Mouse (Mus musculus) cerebellum, postnatal 14 days (tissue): ENCODE measurements at regions not wholly inside any gene's neighbourhood (a gene's known extent, or its start where the extent isn't known, plus 50 kb on each side); places are given as distances from the start of the nearest gene placed in this dataset.

Source experiments
- DNase-seq, 2 experiments: peaks; one replicate each; pipeline ENCODE4 v3.0.0; 2021; ENCODE audit warnings: mixed read lengths in 2 of 2

DNA sequence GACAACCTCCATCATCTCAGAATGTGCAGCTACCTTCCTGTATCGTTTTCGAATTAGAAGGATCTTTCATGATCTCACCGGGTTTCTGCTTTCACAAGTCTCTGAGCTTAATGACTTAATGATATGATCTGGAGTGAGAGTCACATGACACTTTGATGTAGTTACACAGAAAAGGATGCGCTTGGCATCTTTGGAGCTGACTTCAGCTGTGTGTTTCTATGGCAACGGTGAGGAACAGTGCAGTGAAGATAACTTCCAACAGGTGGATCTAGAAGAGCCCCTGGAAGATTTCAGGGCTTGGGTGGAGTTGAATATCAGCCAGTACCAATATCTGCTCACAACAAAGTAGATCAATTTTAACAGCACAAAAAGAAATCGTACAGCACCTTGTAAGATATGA lies 449.1 kb upstream of the Adamts9 start:
- DNase-seq, result no peak

DNA sequence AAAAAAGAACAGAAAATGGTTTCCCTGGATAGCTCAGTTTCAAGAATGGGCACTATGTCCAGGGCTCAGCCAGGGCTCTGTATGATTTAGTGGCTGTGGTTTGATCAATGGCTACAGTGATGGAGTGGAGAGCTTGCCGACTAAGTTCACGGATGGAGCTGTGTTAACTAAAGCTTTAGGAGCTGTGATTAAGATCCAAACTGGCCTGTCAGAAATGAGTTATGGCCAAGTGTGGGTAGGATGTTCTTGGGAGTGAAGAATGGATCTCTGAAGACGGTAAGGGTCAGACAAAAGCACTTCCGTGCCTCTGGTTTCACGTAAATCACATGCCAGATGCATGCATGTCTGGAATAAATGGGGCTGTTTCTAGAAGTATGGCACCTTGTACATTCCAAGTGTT lies 447.9 kb upstream of the Adamts9 start:
- no peak for DNase-seq

DNA sequence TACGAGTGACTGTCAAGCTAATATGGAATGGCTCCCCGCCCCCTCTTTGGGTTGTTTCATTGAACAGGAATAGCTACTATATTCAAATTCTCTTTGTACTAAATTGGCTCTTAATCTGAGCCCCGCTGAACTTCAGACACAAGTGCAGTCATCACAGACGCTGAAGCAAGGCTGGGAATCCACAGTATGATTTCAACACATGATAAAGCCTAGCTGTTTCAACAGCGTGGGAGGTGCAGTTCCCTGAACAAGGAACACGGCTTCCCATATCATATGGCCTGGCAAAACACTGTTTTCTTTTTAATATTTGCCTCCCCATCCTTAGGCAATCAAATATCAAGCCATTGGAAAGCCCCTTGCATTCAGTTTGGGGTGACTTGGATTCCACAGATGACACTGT lies 428.0 kb upstream of the Adamts9 start:
- no peak for DNase-seq

- DNase-seq, result no peak
Observed at GRCm38 (mm10) chr6:93363846-93364245, 420.6 kb upstream of the Adamts9 start.

DNA sequence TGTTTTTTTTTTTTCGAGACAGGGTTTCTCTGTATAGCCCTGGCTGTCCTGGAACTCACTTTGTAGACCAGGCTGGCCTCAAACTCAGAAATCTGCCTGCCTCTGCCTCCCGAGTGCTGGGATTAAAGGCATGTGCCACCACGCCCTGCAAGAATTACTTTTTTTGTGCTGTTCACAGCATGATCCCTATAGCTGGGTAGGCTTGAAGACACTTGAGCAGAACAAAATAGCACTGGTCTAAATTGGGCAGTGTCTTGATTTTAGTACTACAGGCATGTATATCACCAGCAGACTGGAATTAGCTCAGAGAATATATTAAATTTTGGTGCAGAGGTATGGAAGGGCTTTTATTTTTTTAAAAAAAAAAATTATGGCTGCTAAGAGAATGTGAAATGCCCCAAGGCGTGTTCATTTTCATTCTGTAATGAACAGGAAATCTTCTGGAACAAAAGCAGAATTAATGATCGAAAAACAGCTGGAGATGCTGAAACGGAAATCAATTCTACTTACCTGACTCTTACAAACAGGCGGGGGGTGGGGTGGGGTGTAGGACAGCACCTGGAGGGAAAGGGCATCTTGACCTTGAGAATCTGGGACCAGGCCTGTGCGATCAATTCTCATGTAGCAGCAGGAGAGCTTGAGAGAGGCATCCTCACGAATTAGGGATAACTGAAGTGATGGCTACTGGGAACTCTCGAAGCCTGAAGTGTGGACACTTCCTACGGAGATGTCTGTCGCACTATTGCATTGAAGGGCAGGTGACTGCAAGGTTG lies 410.2 kb upstream of the Adamts9 start:
- DNase-seq, result no peak

GRCm38 (mm10) chr6:93349936-93350700 lies 406.8 kb upstream of the Adamts9 start:
- DNase-seq, result no peak

DNA sequence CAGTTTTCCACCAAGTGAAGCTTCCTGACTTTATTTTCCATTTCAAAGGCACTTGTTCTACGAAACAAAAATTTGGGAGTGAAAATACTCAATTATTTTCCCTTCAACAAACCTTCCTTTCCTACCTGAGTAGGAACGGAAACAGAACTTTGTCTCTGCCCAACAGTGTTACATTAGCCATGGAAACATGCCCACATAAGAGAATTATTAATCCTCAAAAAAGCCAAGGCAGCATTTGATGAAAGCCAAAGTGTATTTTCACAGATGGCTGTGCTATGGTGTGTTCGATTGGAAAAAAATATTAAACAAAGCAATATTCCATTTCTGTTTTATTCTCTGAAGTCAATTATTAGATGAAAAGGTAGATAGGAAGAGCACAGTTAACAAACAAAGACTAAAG lies 404.8 kb upstream of the Adamts9 start:
- no peak for DNase-seq

DNA sequence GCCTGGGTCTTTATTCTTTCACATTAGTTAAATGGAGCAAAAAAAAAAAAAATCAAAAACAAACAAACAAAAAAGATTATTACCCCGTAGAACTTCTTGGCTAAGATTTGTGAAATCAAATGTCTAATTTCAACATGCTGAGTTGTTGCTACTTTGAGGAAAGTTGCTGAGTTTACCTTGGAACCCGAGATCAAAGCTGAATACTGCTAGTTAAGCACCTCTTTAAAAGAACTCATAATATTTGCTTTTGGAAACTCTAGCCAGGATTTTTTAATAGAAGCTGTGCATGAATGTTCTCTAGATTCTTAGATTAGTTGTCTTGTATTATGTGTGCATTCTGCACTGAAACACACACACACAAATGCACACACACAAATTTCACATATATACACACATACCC lies 385.4 kb upstream of the Adamts9 start:
- no peak for DNase-seq

DNA sequence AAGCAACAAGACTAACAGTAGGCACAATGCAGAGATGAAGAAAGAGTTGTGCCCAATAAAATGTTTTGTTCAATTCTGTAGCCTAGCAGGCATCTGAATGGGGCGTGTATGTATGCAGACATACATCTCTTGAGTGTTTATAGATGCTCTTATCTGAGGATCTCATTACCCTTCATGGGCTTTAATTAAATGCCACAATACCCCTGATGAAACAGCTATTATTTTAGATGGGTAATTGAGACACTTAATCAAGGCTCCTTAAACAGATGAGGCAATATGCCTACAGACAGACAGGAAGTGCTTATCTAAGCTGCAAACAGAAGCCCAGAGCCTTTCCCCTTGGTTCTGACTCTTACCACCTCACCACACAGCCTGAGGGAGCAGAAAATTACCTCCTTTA lies 384.6 kb upstream of the Adamts9 start:
- DNase-seq, result no peak

- DNase-seq, result no peak
Observed at GRCm38 (mm10) chr6:93323881-93324280, 380.6 kb upstream of the Adamts9 start.

DNA sequence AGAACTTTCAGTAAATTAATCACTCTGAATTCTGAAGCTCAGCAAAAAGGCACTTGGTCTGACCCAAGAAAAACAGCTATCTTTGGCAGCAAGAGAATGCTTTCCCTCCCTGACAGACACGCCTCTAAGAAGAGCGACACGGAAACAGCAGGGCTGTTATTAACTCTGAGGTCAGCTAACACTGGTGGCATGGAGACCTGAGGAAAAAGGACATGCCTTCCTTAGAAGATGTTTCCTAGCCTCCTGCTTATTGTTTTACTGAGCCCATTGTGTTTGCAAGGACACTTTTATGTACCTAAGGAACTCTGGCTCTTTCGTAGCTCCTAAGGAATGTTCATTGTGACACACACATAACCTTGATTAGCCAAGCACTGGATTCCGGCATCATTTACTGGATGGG lies 371.3 kb upstream of the Adamts9 start:
- DNase-seq, result no peak

DNA sequence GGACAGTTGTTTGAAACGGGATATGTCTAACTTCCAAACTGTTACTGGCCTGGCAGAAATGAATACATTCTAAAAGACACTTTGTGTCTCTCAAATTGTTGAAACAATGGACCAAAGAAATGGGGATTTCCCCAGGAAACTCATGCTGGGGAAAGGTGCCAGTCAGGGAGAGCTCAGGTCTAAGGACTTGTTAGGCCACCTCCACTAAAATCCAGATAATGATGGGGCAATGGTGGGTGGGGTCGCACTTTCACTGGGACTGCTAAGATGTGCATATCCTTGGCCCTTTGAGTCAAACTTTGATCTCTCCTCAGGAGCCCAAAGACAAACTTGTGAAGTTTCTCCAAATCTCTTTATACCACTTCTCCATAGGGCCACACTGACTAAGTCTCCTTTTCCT lies 361.9 kb upstream of the Adamts9 start:
- DNase-seq, result no peak

DNA sequence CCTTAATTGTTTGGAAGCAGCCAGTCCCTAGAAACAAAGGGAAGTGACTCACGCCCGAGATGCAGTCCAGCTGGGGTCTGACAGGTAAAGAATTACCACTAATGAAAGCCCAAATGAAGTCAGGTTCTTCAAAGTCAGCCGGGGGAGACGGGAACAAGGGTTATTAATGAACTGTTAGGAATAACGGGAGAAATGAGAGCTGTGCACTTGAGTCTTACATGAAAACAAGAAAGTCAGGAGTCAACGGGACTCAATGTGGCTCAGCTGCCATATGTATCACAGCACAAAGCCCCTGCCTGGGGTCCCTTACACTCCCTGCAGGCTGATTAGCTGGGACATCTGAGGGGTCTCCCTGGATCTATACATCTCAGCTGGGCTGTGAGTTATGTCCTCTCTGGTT lies 354.7 kb upstream of the Adamts9 start:
- DNase-seq, result no peak

- no peak for DNase-seq
Observed at GRCm38 (mm10) chr6:93291711-93292110, 348.4 kb upstream of the Adamts9 start.

DNA sequence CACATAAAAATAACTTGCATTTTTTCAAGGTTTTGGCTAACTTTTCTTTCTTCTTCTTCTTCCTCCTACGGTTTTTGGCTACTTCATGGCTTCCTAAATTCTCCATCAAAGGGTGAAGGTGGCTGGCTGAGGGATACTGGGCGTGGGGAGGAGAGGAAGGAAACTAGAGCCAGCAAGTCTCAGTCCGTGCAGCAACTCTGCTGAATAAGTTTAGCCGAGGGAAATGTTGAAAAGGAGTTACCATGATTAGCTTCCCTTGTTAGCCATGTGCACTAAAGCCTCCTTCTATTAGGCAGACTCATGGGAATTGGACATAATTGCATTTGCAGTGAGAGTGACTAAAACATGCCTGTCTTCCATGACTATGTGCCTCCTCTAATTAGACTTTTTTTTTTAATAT lies 345.1 kb upstream of the Adamts9 start:
- no peak for DNase-seq

DNA sequence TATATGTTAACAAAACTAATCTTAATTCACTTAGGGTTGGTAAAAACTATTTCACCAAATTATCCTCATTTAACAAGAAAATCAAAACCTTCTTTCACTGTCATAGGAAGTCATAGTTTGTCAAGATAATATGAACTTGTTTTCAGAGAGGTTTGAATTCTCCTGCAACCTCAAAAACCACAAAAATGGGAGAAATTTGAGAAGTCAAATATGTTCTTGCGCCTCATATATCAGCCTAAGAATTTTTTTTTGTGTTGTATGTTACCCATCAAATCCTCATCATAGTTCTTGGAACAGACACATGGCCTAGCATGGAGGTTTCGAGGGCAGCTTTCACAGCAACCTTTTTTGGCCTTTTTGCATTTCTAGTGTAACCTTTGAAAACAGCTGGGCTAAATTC lies 342.5 kb upstream of the Adamts9 start:
- DNase-seq, result no peak

DNA sequence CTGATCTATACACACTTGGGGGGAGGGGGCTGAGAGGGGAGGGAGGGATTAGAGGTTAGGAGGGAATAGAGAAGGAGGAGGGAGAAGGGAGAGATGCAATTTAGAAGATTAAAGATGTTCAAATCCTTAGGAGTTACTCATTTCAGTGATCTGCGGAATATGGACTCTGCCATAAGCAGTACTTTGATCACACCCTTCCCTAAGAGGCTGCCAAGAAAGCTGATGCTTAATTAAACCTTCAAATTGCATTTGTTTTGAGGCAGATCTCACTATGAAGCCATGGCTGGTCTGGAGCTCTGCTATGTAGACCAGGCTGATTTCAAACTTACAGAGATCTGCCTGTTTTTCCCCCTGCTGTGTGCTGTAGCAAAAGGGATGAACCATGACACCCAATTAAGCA lies 338.2 kb upstream of the Adamts9 start:
- DNase-seq, result peak in 1 of 2 experiments; percentile 8

GRCm38 (mm10) chr6:93273917-93274513 lies 330.7 kb upstream of the Adamts9 start:
- no peak for DNase-seq

DNA sequence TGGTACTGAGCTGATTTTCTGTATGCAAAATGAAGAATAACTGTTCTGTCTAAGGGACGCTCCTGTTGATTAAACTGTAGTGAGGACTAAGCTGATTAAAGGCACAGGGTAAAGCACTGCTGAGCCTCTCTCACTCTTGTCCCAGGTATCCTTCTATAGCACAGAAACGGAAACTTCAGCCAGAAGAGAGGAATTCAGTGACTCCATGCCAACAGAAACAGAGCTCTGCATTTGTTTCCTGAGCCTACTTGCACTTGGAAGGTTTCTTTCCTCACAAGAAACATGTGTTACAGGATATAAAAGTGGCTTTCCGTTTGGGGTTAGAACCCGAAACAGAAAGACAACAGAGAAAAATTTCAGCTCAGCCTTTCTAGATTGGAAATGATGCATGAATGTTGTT lies 328.9 kb upstream of the Adamts9 start:
- DNase-seq, result no peak

DNA sequence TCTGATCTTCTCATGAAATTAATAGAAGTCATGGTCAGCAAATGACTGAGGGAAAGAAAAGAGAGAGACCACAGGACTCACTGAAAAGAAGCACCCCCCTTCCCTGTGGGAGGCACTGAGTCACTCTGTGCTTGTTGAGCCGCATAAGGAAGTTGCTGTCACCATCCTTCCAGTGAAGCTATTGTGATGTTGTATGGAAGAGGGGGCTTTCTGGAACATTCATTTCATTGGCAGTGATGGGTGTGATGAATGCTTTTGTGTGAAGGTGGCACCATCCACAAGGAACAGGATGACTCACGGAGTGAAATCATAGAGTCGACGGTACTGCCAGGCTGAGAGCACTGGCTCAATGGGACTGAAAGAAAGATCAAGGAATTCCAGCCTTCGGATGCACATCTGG lies 323.5 kb upstream of the Adamts9 start:
- DNase-seq, result no peak

GRCm38 (mm10) chr6:93265164-93265563 lies 321.9 kb upstream of the Adamts9 start:
- no peak for DNase-seq

DNA sequence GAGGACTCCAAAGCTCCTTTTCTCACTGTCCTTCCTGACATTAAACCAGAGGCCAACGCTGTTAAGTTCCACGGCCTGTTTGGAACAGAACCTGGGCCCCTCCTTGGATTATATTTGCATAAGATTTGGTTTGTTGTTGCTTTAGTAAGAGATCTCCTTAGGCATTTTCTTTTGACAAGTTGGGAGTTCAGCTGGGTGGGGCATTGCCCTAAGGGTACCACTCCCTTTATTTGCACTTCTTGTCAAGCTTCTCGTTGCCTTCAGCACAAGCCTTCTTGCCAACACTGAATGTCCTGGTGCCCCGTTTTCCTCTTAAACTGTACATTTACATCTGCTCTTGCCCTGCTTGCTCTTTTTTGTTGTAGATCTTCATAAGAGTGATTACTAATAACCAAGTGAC lies 317.5 kb upstream of the Adamts9 start:
- DNase-seq, result no peak

DNA sequence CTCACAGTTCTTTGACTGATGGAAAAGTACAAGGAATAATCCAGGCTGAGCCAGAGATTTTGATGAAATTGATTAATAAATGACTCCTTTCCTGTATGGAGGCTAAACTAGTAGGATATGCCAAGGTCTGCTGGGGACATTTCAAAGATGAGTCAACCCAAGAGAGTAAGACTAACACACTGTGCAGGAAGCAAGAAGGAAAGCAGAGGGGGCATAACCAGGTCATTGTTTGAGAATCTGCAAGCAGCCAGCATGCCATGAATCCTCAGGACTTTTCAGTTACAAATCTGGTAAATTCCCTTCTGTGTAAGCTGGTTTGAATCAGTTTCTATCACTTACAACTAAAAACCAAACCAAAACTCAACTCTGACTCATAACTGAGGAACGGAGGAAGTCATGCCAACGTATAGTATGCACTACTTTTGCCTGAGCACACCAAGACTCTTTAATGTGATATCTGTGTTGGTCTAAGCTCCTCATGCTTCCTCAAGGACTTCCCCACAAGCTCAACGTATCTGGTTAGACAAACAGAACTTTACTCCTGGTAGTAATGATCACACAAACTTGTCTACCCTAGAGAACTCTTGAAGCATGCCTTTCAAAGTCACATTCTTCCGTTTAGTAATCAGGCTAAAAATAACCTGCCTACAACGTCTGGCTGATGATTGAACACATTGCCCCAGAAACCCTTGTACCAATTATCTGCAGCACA lies 314.0 kb upstream of the Adamts9 start:
- DNase-seq, result no peak
